Mouse (Mus musculus) kidney, adult 9 months (tissue): ENCODE measurements around the gene 1700001O22Rik.
A peak's percentile ranks its signal among the peaks of the same experiment; 100 is the strongest.

Experiments
- DNase-seq: peaks from one replicate; pipeline ENCODE4 v3.0.0; 2022

Gene 1700001O22Rik

GRCm38 (mm10) chr2:30803604-30804003 lies at the start of gene 1700001O22Rik:
Gene 1700001O22Rik (minus strand): TSS chr2:30803661.
- no peak for DNase-seq

GRCm38 (mm10) chr2:30852771-30853313 lies 49.4 kb upstream of the 1700001O22Rik start:
- no peak for DNase-seq

DNA sequence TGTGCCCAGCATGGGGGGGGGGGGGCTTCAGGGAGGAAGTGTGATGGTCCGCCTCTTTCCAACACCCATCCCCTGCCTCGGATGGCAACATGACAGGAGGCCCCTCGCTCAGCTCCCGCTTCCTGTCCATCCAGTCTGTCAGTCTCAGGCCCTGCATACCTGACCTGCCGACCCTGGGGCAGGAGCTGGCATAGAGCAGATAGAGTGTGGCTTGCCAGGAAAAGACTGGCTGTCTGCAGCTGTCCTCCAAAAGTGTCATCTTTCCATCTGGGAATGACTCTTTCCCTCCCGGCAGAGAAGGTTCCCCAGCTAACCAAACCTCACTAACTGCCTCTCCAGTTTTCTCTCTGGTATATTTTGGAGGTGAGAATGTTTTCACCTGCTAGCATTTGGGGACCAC lies 47.1 kb upstream of the 1700001O22Rik start:
- DNase-seq: no peak

DNA sequence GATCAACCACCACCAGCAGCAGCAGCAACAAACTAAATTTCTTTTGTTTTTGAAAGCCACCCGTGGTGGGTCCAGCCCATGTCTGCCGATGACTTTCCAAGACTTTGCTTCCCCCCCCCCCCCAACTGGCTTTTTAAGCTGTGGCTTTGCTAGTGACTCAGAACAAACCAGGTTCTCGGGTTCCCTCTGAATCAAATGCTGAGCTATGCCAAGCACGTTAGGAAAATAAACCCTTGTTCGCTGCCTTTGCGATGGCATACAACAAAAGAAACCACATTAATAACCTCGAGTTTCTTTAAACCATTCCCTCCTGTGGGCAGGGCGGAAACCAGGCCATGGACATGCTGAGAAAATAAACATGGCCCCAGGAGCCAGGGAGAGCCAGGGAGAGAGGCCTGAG lies 44.7 kb upstream of the 1700001O22Rik start:
- DNase-seq: no peak

- DNase-seq: no peak
Observed at GRCm38 (mm10) chr2:30846723-30847122, 43.3 kb upstream of the 1700001O22Rik start.

GRCm38 (mm10) chr2:30846236-30846635 lies 42.8 kb upstream of the 1700001O22Rik start:
- DNase-seq: no peak

GRCm38 (mm10) chr2:30845152-30846070 lies 42.0 kb upstream of the 1700001O22Rik start:
- DNase-seq: no peak

- no peak for DNase-seq
Observed at GRCm38 (mm10) chr2:30842615-30843014, 39.2 kb upstream of the 1700001O22Rik start.

DNA sequence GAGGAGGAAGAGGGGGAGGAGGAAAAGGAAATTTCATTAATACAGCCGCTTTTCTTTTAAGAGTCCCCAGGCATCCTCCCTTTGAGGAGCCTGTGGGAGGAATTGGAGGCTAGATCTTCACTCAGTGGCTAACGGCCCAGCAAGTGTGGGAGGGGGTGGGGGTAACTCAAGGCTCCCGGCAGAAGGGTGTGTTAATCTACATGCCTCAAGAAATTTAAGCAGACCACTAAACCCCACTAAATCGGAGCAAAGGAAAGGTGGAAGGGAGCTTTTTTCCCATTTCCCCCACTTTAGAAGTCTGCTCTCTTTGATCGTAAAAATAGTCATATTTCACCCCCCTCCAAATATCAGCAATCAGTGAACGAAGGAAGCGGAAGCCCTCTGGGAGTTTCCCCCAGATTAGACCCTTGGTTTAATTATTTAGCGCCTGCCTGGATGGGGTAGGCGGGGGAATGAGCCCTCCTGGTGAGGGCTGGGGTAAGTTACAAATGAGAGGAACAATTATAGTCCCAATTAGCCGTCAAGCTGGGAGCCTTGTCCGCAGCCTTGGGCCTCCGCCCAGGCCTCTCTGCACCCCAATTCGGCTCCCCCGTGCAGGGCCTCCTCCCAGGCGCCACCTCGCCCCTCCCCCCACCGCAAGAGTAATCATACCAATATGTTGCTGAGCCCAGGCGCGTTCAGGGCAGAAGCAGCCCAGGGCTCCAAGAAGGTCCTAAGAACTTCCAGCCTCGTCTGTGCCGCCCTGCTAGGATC lies 33.0 kb upstream of the 1700001O22Rik start:
- DNase-seq: no peak

- DNase-seq: no peak
Observed at GRCm38 (mm10) chr2:30834373-30835022, 31.0 kb upstream of the 1700001O22Rik start, which contains the start of gene Prrx2. Gene Prrx2 (plus strand): TSS chr2:30834972.

DNA sequence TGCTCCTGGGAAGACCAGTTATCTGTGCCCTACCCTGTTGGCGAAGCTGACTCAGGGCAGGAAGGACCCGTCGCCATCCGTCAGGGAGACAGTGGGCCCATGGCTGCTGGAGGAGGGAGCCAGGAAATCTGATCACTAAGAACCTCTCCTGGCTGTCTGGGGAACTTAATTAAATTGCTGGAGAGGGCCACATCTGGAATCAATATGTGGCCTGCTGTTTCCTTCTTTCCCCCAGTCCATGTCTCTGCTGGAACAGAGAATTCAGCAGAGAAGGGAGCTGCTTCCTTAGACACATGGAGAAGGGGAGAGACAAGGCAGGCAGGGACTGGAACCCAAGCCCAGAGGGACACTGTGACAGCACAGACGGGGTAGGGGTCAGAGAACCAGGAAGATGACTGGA lies 30.2 kb upstream of the 1700001O22Rik start:
- no peak for DNase-seq

DNA sequence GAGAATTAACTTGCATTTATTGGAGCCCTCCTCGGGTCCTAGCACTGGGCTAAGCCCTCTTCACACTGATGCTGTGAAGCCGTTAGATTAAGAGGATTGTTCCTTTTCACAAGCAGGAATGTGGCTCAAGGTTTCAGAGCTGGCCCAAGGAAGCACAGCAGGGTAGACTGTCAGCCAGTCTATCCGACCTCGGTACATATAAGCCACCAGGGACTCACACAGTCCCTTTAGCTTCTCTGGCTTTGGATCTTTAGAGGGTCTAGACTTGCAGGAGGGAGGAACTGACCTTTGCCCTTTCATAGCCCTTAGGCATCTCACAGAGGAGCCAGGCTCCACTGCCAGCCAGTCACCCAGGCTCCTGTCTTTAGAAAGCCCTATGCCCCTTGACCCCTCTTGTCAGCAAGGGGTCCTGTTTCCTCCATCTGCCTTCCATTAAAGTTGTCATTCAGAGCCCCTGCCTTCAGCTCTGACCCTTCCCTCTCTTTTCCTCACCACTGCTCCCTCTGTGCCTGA lies 26.9 kb upstream of the 1700001O22Rik start, which contains the start of gene Asb6:
Gene Asb6, minus strand, starts transcription at position 51 of the 513 bp plus-strand sequence.
- no peak for DNase-seq

GRCm38 (mm10) chr2:30829315-30829714 lies 25.9 kb upstream of the 1700001O22Rik start:
- no peak for DNase-seq

DNA sequence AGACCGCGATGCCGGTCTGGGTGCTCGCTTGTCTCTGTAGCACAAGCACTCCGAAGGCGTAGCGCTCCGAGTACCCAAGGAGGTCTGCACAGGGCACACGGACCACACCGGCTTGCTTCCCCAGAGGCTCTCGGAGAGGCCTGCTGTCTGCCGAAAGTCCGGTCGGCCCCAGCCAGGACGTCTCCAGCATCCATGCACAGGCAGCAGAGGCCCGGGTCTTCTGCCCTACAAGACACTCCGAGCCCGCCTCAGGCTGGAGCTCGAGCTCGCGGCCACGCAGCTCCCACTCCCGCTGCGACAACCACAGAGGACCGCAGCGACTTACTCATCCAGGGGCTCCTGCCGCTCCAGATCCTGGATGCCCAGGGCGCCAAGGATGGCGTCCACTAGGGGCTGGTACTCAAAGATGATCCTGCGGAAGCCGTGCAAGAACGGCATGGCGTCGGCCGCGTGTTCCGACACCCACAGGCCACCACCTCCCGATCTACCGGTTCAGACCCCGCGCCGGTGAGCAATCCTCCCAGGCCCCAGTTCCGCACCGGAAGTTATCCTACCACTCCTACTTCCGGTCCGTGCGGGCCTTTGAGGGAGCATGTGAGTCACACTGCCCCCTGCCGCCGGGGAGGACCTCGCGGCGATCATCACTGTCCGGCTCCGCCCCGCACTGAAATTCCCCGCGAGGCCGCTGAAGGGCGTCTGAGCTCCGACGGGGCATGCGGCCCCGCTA lies 24.5 kb upstream of the 1700001O22Rik start:
- DNase-seq: peak; percentile 94

DNA sequence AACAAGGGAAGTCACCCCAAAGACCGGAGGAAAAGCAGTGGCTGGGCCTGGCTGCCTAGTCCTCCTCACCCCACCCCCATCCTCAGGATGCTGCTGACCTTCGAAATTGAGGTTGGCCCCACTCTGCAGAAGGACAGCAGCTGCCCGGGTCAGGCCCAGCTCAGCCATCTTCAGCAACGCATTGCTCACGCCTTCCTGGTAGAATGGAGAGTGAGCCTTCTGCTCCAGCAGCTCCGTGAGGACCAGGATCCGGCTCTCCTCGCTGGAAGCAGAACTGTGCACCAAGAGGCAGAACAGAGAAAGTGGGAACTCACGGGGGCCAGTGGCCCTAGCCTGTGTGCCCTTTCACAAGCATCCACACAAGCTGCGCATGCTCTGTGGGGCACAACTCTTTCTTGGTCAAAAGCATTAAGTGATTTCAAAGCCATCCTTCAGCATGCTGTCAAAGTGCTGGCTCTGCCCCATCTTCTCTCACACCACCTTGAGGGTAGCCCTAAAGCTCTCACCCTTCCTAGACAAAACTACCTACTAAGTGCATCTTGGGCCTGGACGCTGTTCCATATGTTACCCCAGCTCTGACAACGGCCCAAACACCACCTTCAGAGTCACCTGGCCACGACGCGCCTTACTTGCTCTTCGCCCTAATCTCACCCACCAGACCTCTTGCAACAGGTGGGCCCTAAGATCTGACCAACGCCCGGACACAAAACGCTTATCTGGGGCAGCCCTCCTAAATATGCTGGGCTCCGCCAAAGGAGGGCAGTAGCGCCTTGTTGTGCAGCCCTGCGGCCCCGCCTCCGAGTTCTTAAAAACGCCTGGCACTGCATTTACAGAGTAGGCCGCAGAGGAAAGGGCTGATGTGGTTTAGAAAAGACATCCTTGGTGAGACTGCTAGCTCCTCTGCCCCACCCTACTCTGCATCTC lies 23.6 kb upstream of the 1700001O22Rik start:
- DNase-seq: peak; percentile 62

GRCm38 (mm10) chr2:30823385-30824153 lies 20.1 kb upstream of the 1700001O22Rik start:
- peak; percentile 62 for DNase-seq

DNA sequence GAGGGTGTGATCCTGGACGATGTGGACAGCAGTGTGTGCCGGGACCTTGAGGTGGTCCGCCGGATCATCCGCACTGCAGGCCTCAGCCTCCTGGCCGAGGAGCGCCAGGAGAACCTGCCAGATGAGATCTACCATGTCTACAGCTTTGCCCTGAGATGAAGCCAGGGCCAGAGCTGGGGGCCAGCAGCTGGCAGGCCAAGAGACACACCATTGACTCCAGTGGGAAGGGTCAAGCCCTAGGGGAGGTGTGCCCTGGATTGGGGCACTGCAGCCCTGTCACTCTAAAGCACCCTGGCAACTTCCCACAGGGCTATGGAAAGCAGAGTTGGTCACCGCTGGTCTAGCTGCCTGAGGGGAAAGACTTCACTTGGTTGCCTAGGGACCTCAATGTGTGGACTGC lies 19.0 kb upstream of the 1700001O22Rik start:
- DNase-seq: no peak

- DNase-seq: no peak
Observed at GRCm38 (mm10) chr2:30821073-30821472, 17.6 kb upstream of the 1700001O22Rik start.

GRCm38 (mm10) chr2:30819873-30820272 lies 16.4 kb upstream of the 1700001O22Rik start:
- no peak for DNase-seq

GRCm38 (mm10) chr2:30816383-30816782 lies 12.9 kb upstream of the 1700001O22Rik start:
- DNase-seq: no peak
